ENCODE assay signal across 7 mouse cellular contexts in genomic region chr9:115977598-115978240, GRCm38 (mm10).
A peak's percentile ranks its signal among the peaks of the same experiment; 100 is the strongest.
DNase-seq lines count a peak whose midpoint lies in the region; ATAC-seq and TF ChIP-seq lines count a peak whose summit lies in the region.

No protein-coding gene starts in this region.

- DNase-seq in midbrain, postnatal 0 days (ENCODE audit: low spot score), result peak; percentile 87
- no peak for DNase-seq in midbrain, embryonic 10.5 days (ENCODE audit: low spot score)
- peak; percentile 97 to 98 for DNase-seq in cerebellum, postnatal 14 days
- peak; percentile 76 to 77 for DNase-seq in left cerebral cortex, adult 18-20 months (ENCODE audit: low spot score in 2 of 2)
- no peak for DNase-seq in spleen, adult 18-20 months
- DNase-seq in embryo, embryonic 10.5 days (ENCODE audit: low spot score), result no peak

- TF ChIP-seq CTCF in midbrain, postnatal 0 days (IDR thresholded peaks at IDR 0.05), result no peak

- no peaks in the 10 kb centered on the region for H3K9me3 ChIP-seq in midbrain, postnatal 0 days (ENCODE audit: low read length)
- H3K9me3 ChIP-seq in midbrain, embryonic 10.5 days (replicated peaks), result peaks cover 16% of the 10 kb centered on the region; the same call in 1 of the 2 replicates
- H3K9me3 ChIP-seq in hindbrain, embryonic 13.5 days, result 0 out of 2 replicates have a peak, but pooled peaks cover 6% of the 10 kb centered on the region

- H3K9ac ChIP-seq in midbrain, postnatal 0 days (replicated peaks; ENCODE audit: low read length, poor library complexity, severe bottlenecking), result no peak overlapping the region
- no peak overlapping the region for H3K9ac ChIP-seq in hindbrain, embryonic 13.5 days

- H3K27ac ChIP-seq in midbrain, postnatal 0 days (ENCODE audit: low read depth, low read length), result no peak overlapping the region
- no peak overlapping the region for H3K27ac ChIP-seq in midbrain, embryonic 10.5 days (replicated peaks)
- no peak overlapping the region for H3K27ac ChIP-seq in hindbrain, embryonic 13.5 days

- H3K27me3 ChIP-seq in midbrain, postnatal 0 days (ENCODE audit: insufficient read depth, low read length), result no peaks in the 10 kb centered on the region
- H3K27me3 ChIP-seq in midbrain, embryonic 10.5 days (ENCODE audit: low read depth, poor library complexity, severe bottlenecking), result no peaks in the 10 kb centered on the region
- no peaks in the 10 kb centered on the region for H3K27me3 ChIP-seq in hindbrain, embryonic 13.5 days

- no peaks in the 10 kb centered on the region for H3K4me1 ChIP-seq in midbrain, postnatal 0 days (ENCODE audit: insufficient read depth, low read length)
- peaks cover 5% of the 10 kb centered on the region; the same call in 1 of the 2 replicates for H3K4me1 ChIP-seq in midbrain, embryonic 10.5 days
- H3K4me1 ChIP-seq in hindbrain, embryonic 13.5 days (replicated peaks), result peaks cover 10% of the 10 kb centered on the region; the same call in 1 of the 2 replicates

- no peak for ATAC-seq in midbrain, postnatal 0 days (ENCODE audit: low FRiP score)
- ATAC-seq in hindbrain, embryonic 13.5 days (ENCODE audit: low FRiP score), result no peak

- no peak overlapping the region for H3K4me3 ChIP-seq in midbrain, postnatal 0 days (ENCODE audit: low read depth, low read length)
- no peak overlapping the region for H3K4me3 ChIP-seq in midbrain, embryonic 10.5 days
- H3K4me3 ChIP-seq in hindbrain, embryonic 13.5 days, result no peak overlapping the region

- WGBS in midbrain, postnatal 0 days, result 69% methylated on average over 15 of the region's 15 CpGs
- WGBS in midbrain, embryonic 10.5 days, result 90% methylated on average over 15 of the region's 15 CpGs
- 76% methylated on average over 15 of the region's 15 CpGs for WGBS in hindbrain, embryonic 13.5 days

- no peak overlapping the region for H3K4me2 ChIP-seq in midbrain, postnatal 0 days (ENCODE audit: low read depth, low read length, poor library complexity, severe bottlenecking)
- no peak overlapping the region for H3K4me2 ChIP-seq in hindbrain, embryonic 13.5 days

- no peaks in the 10 kb centered on the region for H3K36me3 ChIP-seq in midbrain, postnatal 0 days (ENCODE audit: insufficient read depth, low read length)
- no peaks in the 10 kb centered on the region for H3K36me3 ChIP-seq in midbrain, embryonic 10.5 days
- no peaks in the 10 kb centered on the region for H3K36me3 ChIP-seq in hindbrain, embryonic 13.5 days

Comparison
In these comparisons a context has a peak if more than half of its experiments do, and no peak if none do; other contexts are left out.
1. DNase-seq: peak in midbrain, postnatal 0 days (single experiment), cerebellum, postnatal 14 days (2 of 2) and left cerebral cortex, adult 18-20 months (2 of 2); none in midbrain, embryonic 10.5 days (single experiment), spleen, adult 18-20 months (0 of 2) and embryo, embryonic 10.5 days (single experiment).